Mouse (Mus musculus): ENCODE data around the gene Leo1. TPM values are rescaled to one million over a fixed set of nuclear protein-coding genes. Genes with fewer than 3 reads are reported as not detected.
A peak's percentile ranks its signal among the peaks of the same experiment; 100 is the strongest.
"Not testable (repeated sequence)": the region's sequence is repeated elsewhere in the genome, so short reads cannot be mapped to it uniquely, and the experiment has no call there.

The Leo1 gene
- total RNA-seq, 2 experiments from 2014 or later = 36.6 to 76.8 TPM

- no peak for ATAC-seq (replicated peaks; ENCODE audit: low FRiP score, low TSS enrichment, poor library complexity, severe bottlenecking)
Measured at GRCm38 (mm10) chr9:75424358-75425150, 16.8 kb upstream of the Leo1 start.

- ATAC-seq (replicated peaks; ENCODE audit: low FRiP score, low TSS enrichment, poor library complexity, severe bottlenecking) = no peak
Measured at GRCm38 (mm10) chr9:75425796-75426391, 15.4 kb upstream of the Leo1 start.

GRCm38 (mm10) chr9:75427366-75428273, 13.7 kb upstream of the Leo1 start:
- ATAC-seq (replicated peaks; ENCODE audit: low FRiP score, low TSS enrichment, poor library complexity, severe bottlenecking) = no peak

GRCm38 (mm10) chr9:75428274-75428600, 13.1 kb upstream of the Leo1 start:
- ATAC-seq (replicated peaks; ENCODE audit: low FRiP score, low TSS enrichment, poor library complexity, severe bottlenecking) = no peak

DNA sequence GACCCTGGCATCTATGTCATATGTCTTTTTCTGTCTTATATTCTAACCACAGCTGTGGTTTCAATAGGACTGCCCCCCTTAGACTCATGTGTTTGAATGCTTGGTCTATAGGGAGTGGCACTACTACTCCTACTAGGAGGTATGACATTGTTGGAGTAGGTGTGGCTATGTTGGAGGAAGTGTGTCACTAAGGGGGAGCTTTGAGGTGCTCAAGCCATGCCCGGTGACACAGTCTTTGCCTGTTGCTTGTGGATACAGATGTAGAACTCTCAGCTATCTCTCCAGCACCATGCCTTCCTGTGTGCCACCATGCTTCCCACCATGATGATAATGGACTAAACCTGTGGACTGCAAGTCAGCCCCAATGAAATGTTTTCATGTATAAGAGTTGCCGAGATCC, 12.3 kb upstream of the Leo1 start:
- ATAC-seq (replicated peaks; ENCODE audit: low FRiP score, low TSS enrichment, poor library complexity, severe bottlenecking) = peak; percentile 42

- ATAC-seq (replicated peaks; ENCODE audit: low FRiP score, low TSS enrichment, poor library complexity, severe bottlenecking) = no peak
Measured at GRCm38 (mm10) chr9:75429657-75430056, 11.7 kb upstream of the Leo1 start.

GRCm38 (mm10) chr9:75430822-75431621, 10.3 kb upstream of the Leo1 start:
- ATAC-seq (replicated peaks; ENCODE audit: low FRiP score, low TSS enrichment, poor library complexity, severe bottlenecking) = peak; percentile 92

DNA sequence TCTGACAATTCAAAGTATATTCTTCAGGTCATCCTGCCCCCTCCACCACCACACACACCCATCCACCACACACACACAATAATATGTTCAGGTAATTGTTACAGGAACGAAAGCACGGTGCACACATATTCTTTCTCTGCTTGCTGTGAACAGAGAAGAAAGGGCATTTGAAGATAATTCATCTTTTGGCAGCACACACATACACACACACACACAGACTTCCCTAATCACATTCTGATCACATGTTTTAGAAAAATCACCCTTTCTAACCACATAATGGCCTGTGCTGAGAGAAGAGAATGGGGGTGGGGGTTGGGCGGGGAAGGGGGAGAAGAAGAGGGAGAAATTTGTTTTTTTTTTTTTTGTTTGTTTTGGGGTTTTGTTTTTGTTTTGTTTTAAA, 8.6 kb upstream of the Leo1 start:
- no peak for ATAC-seq (replicated peaks; ENCODE audit: low FRiP score, low TSS enrichment, poor library complexity, severe bottlenecking)

DNA sequence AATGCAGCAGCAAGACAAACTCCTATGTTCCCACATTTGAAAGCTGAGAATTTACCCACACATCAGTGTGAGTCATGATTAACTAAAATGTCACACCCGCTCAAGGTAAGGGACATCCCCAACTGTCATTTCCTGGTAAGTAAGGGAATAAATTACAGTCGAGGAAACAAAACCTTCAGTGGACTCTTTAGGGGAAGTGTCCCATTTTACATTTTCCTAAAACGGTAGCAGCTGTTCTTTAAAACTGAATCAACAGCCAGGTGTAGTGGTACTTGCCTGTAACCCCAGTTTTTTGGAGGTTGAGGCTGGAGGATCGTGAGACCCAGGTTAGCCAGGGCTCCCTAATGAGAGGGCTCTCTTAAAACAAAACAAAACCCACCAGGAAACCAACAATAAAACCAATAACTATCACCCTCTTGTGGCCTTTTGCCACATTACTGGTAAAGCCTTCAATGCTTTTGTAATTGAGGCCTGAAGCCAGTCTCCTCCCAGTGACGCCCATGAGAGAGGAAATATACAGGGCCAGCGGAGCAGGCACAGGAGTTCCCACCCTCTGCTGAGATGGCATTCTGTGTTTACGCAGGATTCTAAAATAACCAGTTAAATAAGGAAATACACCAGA, 7.0 kb upstream of the Leo1 start:
- ATAC-seq (replicated peaks; ENCODE audit: low FRiP score, low TSS enrichment, poor library complexity, severe bottlenecking) = peak; percentile 67

DNA sequence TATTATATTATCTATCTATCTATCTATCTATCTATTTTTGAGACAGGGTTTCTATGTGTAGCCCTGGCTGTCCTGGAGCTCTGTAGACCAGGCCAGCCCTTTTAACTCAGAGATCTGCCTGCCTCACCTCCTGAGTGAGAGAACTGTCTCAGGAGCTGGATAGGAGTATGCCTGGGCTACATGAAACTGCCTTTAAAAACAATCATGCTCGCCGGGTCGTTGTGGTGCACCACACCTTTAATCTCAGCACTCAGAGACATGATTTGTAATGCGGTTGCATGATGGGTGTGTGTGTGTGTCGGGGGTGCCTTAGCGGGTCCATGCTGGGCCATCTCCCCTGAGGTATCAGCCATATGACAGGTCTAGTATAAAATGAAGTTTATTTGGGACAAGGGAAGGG, 6.5 kb upstream of the Leo1 start:
- ATAC-seq (replicated peaks; ENCODE audit: low FRiP score, low TSS enrichment, poor library complexity, severe bottlenecking) = no peak

DNA sequence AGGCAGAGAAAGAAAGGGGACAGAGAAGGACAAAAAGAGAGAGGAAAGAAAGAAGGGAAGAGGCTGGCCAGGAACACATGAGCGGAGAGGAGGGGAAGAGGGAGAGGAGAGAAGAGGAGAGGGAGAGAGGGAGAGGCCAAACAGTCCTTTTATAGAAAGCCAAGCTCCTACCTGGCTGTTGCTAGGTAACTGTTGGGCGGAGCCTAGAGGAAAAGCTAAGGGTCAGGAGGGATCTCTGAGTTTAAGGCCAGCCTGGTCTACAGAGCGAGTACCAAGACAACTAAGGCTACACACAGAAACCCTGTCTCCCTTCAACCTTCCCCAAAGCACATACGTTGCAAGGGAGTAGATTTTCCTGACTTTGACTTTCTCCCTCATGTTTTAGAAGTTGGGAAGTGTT, 6.0 kb upstream of the Leo1 start:
- no peak for ATAC-seq (replicated peaks; ENCODE audit: low FRiP score, low TSS enrichment, poor library complexity, severe bottlenecking)

DNA sequence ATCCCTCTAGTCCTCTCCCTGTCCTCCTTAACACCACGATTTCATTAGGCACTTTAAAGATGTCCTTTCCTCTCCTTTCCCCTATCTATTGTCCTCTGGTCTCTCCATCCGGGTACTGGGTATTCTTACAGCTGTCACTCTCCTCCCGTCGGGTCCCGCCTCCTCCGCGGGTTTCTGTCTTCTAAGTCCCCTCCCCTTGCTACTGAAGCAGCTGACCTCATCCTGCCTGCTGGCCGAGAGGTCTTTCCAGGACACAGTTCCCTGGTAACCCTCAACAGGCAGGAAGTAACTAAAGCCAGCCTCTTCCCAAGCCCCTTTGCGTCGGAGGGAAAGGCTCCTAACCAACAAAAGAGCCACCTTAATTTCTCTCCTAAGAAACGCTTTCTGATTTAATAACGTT, 5.4 kb upstream of the Leo1 start:
- 0 out of 2 replicates have a peak, but pooled peaks have one; percentile 24 for ATAC-seq (replicated peaks; ENCODE audit: low FRiP score, low TSS enrichment, poor library complexity, severe bottlenecking)

DNA sequence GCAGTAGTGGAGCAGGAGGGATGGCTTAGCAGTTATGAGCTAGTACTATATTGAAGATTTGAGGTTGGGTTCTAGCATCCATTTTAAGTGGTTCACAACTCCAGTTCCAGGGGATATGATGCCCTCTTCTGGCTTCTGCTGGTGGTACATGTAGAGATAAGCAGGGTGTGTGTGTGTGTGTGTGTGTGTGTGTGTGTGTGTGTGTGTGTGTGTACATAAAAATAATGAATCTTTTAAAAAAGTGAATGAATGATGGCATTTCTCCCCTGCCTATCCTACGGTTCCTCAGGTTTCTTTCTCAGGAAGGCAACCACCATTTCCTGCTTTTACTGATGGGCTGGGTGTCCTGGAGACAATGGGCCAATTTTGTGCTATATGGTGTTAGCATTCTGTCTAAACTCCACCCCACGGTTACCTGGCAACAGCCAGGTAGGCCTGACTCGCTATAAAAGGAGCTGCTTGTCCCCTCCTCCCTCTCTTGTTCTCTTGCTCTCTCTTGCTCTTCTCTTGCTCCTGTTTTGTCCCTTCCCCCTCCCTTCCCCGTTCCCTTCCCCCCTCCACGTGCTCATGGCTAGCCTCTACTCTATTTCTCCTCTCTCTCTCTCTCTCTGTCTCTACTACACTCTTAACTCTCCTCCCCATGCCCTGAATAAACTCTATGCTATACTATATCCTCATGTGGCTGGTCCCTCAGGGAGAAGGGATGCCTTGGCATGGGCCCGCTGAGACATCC, 3.5 kb upstream of the Leo1 start:
- no peak for ATAC-seq (replicated peaks; ENCODE audit: low FRiP score, low TSS enrichment, poor library complexity, severe bottlenecking)

GRCm38 (mm10) chr9:75441691-75442131, 387 bp downstream of the Leo1 start:
- ATAC-seq (replicated peaks; ENCODE audit: low FRiP score, low TSS enrichment, poor library complexity, severe bottlenecking) = peak; percentile 65

DNA sequence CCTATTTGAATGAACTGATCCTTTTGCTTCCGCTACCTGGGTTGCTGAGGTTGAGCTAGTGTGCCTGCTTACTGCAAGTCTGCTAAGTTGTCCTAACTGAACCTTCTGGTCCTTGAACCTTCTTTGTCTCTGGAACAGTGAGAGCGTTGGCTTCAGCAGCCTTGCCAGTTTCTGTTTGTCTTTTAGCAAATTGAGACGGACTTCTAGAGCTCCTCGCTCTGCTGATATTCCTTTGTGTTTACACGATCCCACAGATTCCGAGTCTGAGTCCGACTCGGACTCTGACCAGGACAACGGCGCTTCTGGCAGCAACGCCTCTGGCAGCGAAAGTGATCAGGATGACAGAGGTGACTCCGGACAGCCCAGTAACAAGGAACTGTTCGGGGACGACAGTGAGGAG, 3.7 kb downstream of the Leo1 start:
- no peak for ATAC-seq (replicated peaks; ENCODE audit: low FRiP score, low TSS enrichment, poor library complexity, severe bottlenecking)

DNA sequence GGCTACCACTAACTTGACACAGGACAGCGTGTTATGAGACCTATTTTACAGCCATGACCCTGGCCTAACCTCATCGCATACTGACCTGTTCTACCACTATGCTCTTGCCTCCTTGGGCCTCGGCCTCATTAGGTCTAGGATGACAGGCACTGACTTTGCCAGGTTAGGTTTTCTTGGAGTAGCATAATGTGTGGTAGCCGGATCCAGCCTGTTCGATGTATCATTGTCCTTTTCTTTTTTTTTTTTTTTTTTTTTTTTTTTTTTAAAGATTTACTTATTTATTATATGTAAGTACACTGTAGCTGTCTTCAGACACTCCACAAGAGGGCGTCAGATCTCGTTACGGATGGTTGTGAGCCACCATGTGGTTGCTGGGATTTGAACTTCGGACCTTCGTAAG, 5.2 kb downstream of the Leo1 start:
- ATAC-seq (replicated peaks; ENCODE audit: low FRiP score, low TSS enrichment, poor library complexity, severe bottlenecking) = not testable (repeated sequence)

GRCm38 (mm10) chr9:75448021-75448420, 6.7 kb downstream of the Leo1 start:
- no peak for ATAC-seq (replicated peaks; ENCODE audit: low FRiP score, low TSS enrichment, poor library complexity, severe bottlenecking)

GRCm38 (mm10) chr9:75453994-75454393, 12.7 kb downstream of the Leo1 start:
- ATAC-seq (replicated peaks; ENCODE audit: low FRiP score, low TSS enrichment, poor library complexity, severe bottlenecking) = no peak
